17 mouse cellular contexts compared by ENCODE assay signal in the genomic region with DNA sequence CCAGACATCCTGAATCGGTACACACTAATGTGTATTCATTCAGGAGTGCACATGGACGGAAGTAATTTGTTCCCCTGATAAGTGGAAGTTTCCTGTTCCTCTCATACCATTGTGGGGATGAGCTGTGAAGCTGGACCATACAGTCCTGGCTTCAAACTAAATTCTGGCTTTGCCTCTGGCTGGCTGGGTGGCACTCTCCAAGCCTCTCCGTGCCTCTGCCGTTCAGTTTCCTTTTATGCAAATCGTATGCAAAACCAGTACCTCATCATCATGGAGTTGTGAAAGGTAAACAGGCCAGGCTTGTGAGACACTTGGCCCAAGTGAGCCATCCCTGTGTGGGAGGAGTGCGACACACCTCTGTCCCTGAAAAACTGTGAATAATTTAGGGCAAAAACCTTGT. TPM values are rescaled to one million over a fixed set of nuclear protein-coding genes. Genes with fewer than 3 reads are reported as not detected.
DNase-seq lines count a peak whose midpoint lies in the region; ATAC-seq and TF ChIP-seq lines count a peak whose summit lies in the region.
"Had no signal": no experiment of that assay in that cellular context is flagged by ENCODE, and none has a peak within 500 bp of the region (broad histone marks: within the 10 kb centered on the region; RNA-seq: fewer than 3 reads in every experiment).

No protein-coding gene starts in this region.

- no peak overlapping the region for H3K27ac ChIP-seq in kidney, adult 2 months (ENCODE audit: insufficient read depth, low read depth, low read length)
- H3K27ac ChIP-seq in bone marrow, adult 2 months (ENCODE audit: control insufficient read depth, insufficient read depth, low read depth, low read length, poor library complexity): peak overlapping the region; percentile 32; the same call in 1 of the 2 replicates
- H3K27ac ChIP-seq: embryonic facial prominence, embryonic 12.5 days; forebrain, embryonic 10.5 days; limb, embryonic 13.5 days; neural tube, embryonic 12.5 days had no signal

- peak; percentile 63 for DNase-seq in kidney, adult 2 months
- no peak for DNase-seq in kidney, postnatal 10 days
- DNase-seq in ovary, postnatal 36 days (ENCODE audit: low spot score): no peak
- no peak for DNase-seq in heart, postnatal 4 days
- no peak for DNase-seq in frontal cortex, postnatal 14 days (ENCODE audit: low spot score in 2 of 2)
- DNase-seq: cerebellum, postnatal 14 days; heart, postnatal 14 days; lung, postnatal 10 days; midbrain, embryonic 14.5 days; thymus, postnatal 4 days had no signal

- ATAC-seq in CD4-positive, CD25-positive, alpha-beta regulatory T cell, adult 4 months: peak; percentile 32
- peak; percentile 73 for ATAC-seq in megakaryocyte, adult 5-6 weeks (ENCODE audit: poor library complexity, severe bottlenecking)

- 34% methylated on average over 6 of the region's 6 CpGs for WGBS in kidney, adult 2 months
- 11% methylated on average over 6 of the region's 6 CpGs for WGBS in bone marrow, adult 2 months

- no peak for TF ChIP-seq CTCF in kidney, adult 2 months (conservative IDR thresholded peaks at IDR 0.05; ENCODE audit: insufficient read depth, insufficient read length, low read depth, low read length)
- no peak for TF ChIP-seq CTCF in bone marrow, adult 2 months (IDR thresholded peaks at IDR 0.05; ENCODE audit: control insufficient read depth, insufficient read depth, low read length)

- H3K36me3 ChIP-seq in kidney, adult 2 months (ENCODE audit: control insufficient read depth, insufficient read depth, low read length): no peaks in the 10 kb centered on the region
- H3K36me3 ChIP-seq: embryonic facial prominence, embryonic 12.5 days; forebrain, embryonic 10.5 days; limb, embryonic 13.5 days; neural tube, embryonic 12.5 days had no signal

- H3K4me1 ChIP-seq in kidney, adult 2 months (ENCODE audit: control insufficient read depth, insufficient read depth, low read length): peaks cover 9% of the 10 kb centered on the region
- peaks cover 6% of the 10 kb centered on the region for H3K4me1 ChIP-seq in bone marrow, adult 2 months (ENCODE audit: control insufficient read depth, insufficient read depth, low read length)

- no peak overlapping the region for H3K4me3 ChIP-seq in kidney, adult 2 months (ENCODE audit: insufficient read depth, low read depth, low read length)
- no peak overlapping the region for H3K4me3 ChIP-seq in bone marrow, adult 2 months (replicated peaks; ENCODE audit: control insufficient read depth, low read depth, low read length)
- H3K4me3 ChIP-seq: embryonic facial prominence, embryonic 12.5 days; forebrain, embryonic 10.5 days; limb, embryonic 13.5 days; neural tube, embryonic 12.5 days had no signal

- no peaks in the 10 kb centered on the region for H3K27me3 ChIP-seq in kidney, adult 2 months (replicated peaks; ENCODE audit: control insufficient read depth, insufficient read depth, low read length)

- TF ChIP-seq POLR2A in kidney, adult 2 months (IDR thresholded peaks at IDR 0.05; ENCODE audit: low read depth, low read length): no peak
- TF ChIP-seq POLR2A in bone marrow, adult 2 months (IDR thresholded peaks at IDR 0.05; ENCODE audit: borderline replicate concordance, control insufficient read depth, low read depth, low read length): no peak

RNA-seq across cellular contexts. Expression of gene Cebpa, which starts 8.6 kb away (rescaled TPM):
- 41.6 and 55.2 TPM in 2 replicates for polyA plus RNA-seq in kidney, adult 2 months (2012; rRNA removed)
- 1 to 10 TPM in 1 of 2 experiments, under 1 TPM in 1; 0.47 to 1.1 TPM for polyA plus RNA-seq in CD4-positive, CD25-positive, alpha-beta regulatory T cell, adult 4 months (2017; shearing (Covaris generic))
- 8.9 and 14.2 TPM in 2 replicates for polyA plus RNA-seq in bone marrow, adult 2 months (2011; ENCODE audit: insufficient read depth, insufficient read length, low replicate concordance, missing spikeins)
- 48.7 and 57.0 TPM in 2 replicates for total RNA-seq in megakaryocyte, adult 5-6 weeks (2015)
- total RNA-seq in megakaryocyte, adult 5-6 weeks (2017): 21.7 and 22.4 TPM in 2 replicates
- 1 to 10 TPM; 3.2 to 4.0 TPM for total RNA-seq in heart, postnatal 4 days (2021)

RNA-seq across cellular contexts. Expression of gene Slc7a10, which starts 58.5 kb away (rescaled TPM):
- 2.5 and 7.0 TPM in 2 replicates for polyA plus RNA-seq in kidney, adult 2 months (2012; rRNA removed)
- polyA plus RNA-seq in CD4-positive, CD25-positive, alpha-beta regulatory T cell, adult 4 months (2017; shearing (Covaris generic)): 1 to 10 TPM; 6.7 to 7.4 TPM
- polyA plus RNA-seq in bone marrow, adult 2 months (2011; ENCODE audit: insufficient read depth, insufficient read length, low replicate concordance, missing spikeins): 1.5 TPM in 1 of 2 replicates, not detected in the other
- not detected in 2 replicates for total RNA-seq in megakaryocyte, adult 5-6 weeks (2015)
- not detected in 2 replicates for total RNA-seq in megakaryocyte, adult 5-6 weeks (2017)
- under 1 TPM; 0.38 to 0.45 TPM for total RNA-seq in heart, postnatal 4 days (2021)
